Mouse (Mus musculus) cerebellum, adult 9-10 months (tissue): ENCODE measurements around the gene Gpr19.

Experiments
- DNase-seq: peaks from one replicate; pipeline ENCODE4 v3.0.0; 2022

The Gpr19 gene

GRCm38 (mm10) chr6:134922511-134923195, 24.3 kb upstream of the Gpr19 start:
- DNase-seq, result peak; percentile 34

GRCm38 (mm10) chr6:134921695-134922510, 23.5 kb upstream of the Gpr19 start:
- DNase-seq, result peak; percentile 55

- peak; percentile 87 for DNase-seq
Observed at GRCm38 (mm10) chr6:134921014-134921694, 22.8 kb upstream of the Gpr19 start.

- DNase-seq, result peak; percentile 97
Observed at GRCm38 (mm10) chr6:134920190-134921013, 22.0 kb upstream of the Gpr19 start, which contains the start of gene Cdkn1b. Cdkn1b (plus strand) TSS chr6:134920401.

- DNase-seq, result no peak
Observed at GRCm38 (mm10) chr6:134919511-134920189, 21.3 kb upstream of the Gpr19 start.

- no peak for DNase-seq
Observed at GRCm38 (mm10) chr6:134918769-134919168, 20.4 kb upstream of the Gpr19 start.

- DNase-seq, result peak; percentile 63
Observed at GRCm38 (mm10) chr6:134917087-134917486, 18.7 kb upstream of the Gpr19 start.

- DNase-seq, result peak; percentile 35
Observed at GRCm38 (mm10) chr6:134916641-134917040, 18.3 kb upstream of the Gpr19 start.

- no peak for DNase-seq
Observed at GRCm38 (mm10) chr6:134914523-134914922, 16.1 kb upstream of the Gpr19 start.

- no peak for DNase-seq
Observed at GRCm38 (mm10) chr6:134905811-134906210, 7.4 kb upstream of the Gpr19 start.

- no peak for DNase-seq
Observed at GRCm38 (mm10) chr6:134903891-134904884, 5.8 kb upstream of the Gpr19 start.

GRCm38 (mm10) chr6:134903368-134903767, 5.0 kb upstream of the Gpr19 start:
- no peak for DNase-seq

GRCm38 (mm10) chr6:134897443-134898094, 809 bp downstream of the Gpr19 start:
- DNase-seq, result peak; percentile 98

GRCm38 (mm10) chr6:134896570-134897436, 1.6 kb downstream of the Gpr19 start:
- peak; percentile 58 for DNase-seq

- DNase-seq, result peak; percentile 17
Observed at GRCm38 (mm10) chr6:134890436-134890835, 7.9 kb downstream of the Gpr19 start.

GRCm38 (mm10) chr6:134889763-134890162, 8.6 kb downstream of the Gpr19 start:
- DNase-seq, result peak; percentile 18

- peak; percentile 59 for DNase-seq
Observed at GRCm38 (mm10) chr6:134888563-134889017, 9.8 kb downstream of the Gpr19 start.

- peak; percentile 95 for DNase-seq
Observed at GRCm38 (mm10) chr6:134887711-134888449, 10.5 kb downstream of the Gpr19 start.
